In genomic region chr11:118908981-118909813, GRCm38 (mm10) we compare ENCODE assay signal across 10 mouse cellular contexts. TPM values are rescaled to one million over a fixed set of nuclear protein-coding genes. Genes with fewer than 3 reads are reported as not detected.
DNase-seq lines count a peak whose midpoint lies in the region; ATAC-seq lines count a peak whose summit lies in the region.
"Had no signal": no experiment of that assay in that cellular context is flagged by ENCODE, and none has a peak within 500 bp of the region (broad histone marks: within the 10 kb centered on the region; RNA-seq: fewer than 3 reads in every experiment).

No protein-coding gene starts in this region.

- no peak; the same call in 1 of the 2 replicates for ATAC-seq in heart, embryonic 12.5 days (ENCODE audit: insufficient number of reproducible peaks, low FRiP score)
- ATAC-seq in liver, embryonic 13.5 days (ENCODE audit: low read depth): no peak

- peaks cover 21% of the 10 kb centered on the region for H3K4me1 ChIP-seq in heart, embryonic 12.5 days (replicated peaks)
- H3K4me1 ChIP-seq in forebrain, embryonic 10.5 days: peaks cover 54% of the 10 kb centered on the region
- H3K4me1 ChIP-seq in liver, embryonic 13.5 days (replicated peaks): no peaks in the 10 kb centered on the region
- H3K4me1 ChIP-seq: megakaryocyte, embryonic 14.5 days had no signal

- H3K4me2 ChIP-seq in heart, embryonic 12.5 days: peak overlapping the region; percentile 79
- H3K4me2 ChIP-seq in liver, embryonic 13.5 days: peak overlapping the region; percentile 24; the same call in 1 of the 2 replicates

- H3K27ac ChIP-seq in heart, embryonic 12.5 days (ENCODE audit: poor library complexity, severe bottlenecking): no peak overlapping the region
- H3K27ac ChIP-seq in forebrain, embryonic 10.5 days: peak overlapping the region; percentile 86
- H3K27ac ChIP-seq in liver, embryonic 13.5 days: no peak overlapping the region

- H3K9ac ChIP-seq in heart, embryonic 12.5 days: peak overlapping the region; percentile 46; the same call in 1 of the 2 replicates
- H3K9ac ChIP-seq in liver, embryonic 13.5 days: no peak overlapping the region

- no peaks in the 10 kb centered on the region for H3K9me3 ChIP-seq in heart, embryonic 12.5 days (replicated peaks)
- no peaks in the 10 kb centered on the region for H3K9me3 ChIP-seq in forebrain, embryonic 10.5 days
- no peaks in the 10 kb centered on the region for H3K9me3 ChIP-seq in liver, embryonic 13.5 days (replicated peaks)
- H3K9me3 ChIP-seq: megakaryocyte, embryonic 14.5 days had no signal

- peak overlapping the region; percentile 50 for H3K4me3 ChIP-seq in heart, embryonic 12.5 days
- peak overlapping the region; percentile 74 for H3K4me3 ChIP-seq in forebrain, embryonic 10.5 days
- H3K4me3 ChIP-seq in liver, embryonic 13.5 days (replicated peaks): peak overlapping the region; percentile 18
- H3K4me3 ChIP-seq: megakaryocyte, embryonic 14.5 days had no signal

- H3K36me3 ChIP-seq in heart, embryonic 12.5 days: no peaks in the 10 kb centered on the region
- no peaks in the 10 kb centered on the region for H3K36me3 ChIP-seq in forebrain, embryonic 10.5 days (replicated peaks)
- H3K36me3 ChIP-seq in liver, embryonic 13.5 days: no peaks in the 10 kb centered on the region

- no peak for DNase-seq in heart, adult 11 months
- peak; percentile 37 for DNase-seq in ZHBTc4 (ENCODE audit: low read depth, low spot score)
- DNase-seq in forebrain, embryonic 10.5 days (ENCODE audit: extremely low spot score, low spot score): peak; percentile 66
- DNase-seq in liver, embryonic 13.5 days: no peak
- DNase-seq in adrenal gland, adult 18-20 months (ENCODE audit: low spot score in 2 of 2): no peak
- DNase-seq in ovary, adult 18-20 months (ENCODE audit: low spot score): no peak
- DNase-seq in gastrocnemius, postnatal 14 days: no peak

- WGBS in heart, embryonic 12.5 days: under 1% methylated on average over 60 of the region's 90 CpGs
- WGBS in forebrain, embryonic 10.5 days: under 1% methylated on average over 75 of the region's 90 CpGs
- 2% methylated on average over 76 of the region's 90 CpGs for WGBS in liver, embryonic 13.5 days (ENCODE audit: insufficient replicate concordance)

- intact Hi-C loops in gastrocnemius, postnatal 14 days (cut with DNase I; ENCODE audit: low total_unique reads): no loop called here

- peaks cover 80% of the 10 kb centered on the region for H3K27me3 ChIP-seq in heart, embryonic 12.5 days (replicated peaks)
- H3K27me3 ChIP-seq in forebrain, embryonic 10.5 days (ENCODE audit: poor library complexity, severe bottlenecking): peaks cover 84% of the 10 kb centered on the region
- H3K27me3 ChIP-seq in liver, embryonic 13.5 days: peaks cover 66% of the 10 kb centered on the region

RNA-seq across cellular contexts. Expression of gene Rbfox3, which starts 2.2 kb away (rescaled TPM):
- polyA plus RNA-seq in heart, embryonic 12.5 days (2016; fragmentation: Nextera tagmentation; extraction: Ambion mirVana): 0.08 and 0.26 TPM in 2 replicates
- 2.0 and 2.6 TPM in 2 replicates for polyA plus RNA-seq in forebrain, embryonic 10.5 days (2016; fragmentation: Nextera tagmentation; extraction: Ambion mirVana)
- 0.28 and 0.36 TPM in 2 replicates for polyA plus RNA-seq in liver, embryonic 13.5 days (2015; fragmentation: Nextera tagmentation; extraction: Ambion mirVana)
- 1 to 10 TPM; 3.7 to 5.0 TPM for total RNA-seq in adrenal gland, adult 18-20 months (2021)
- total RNA-seq in gastrocnemius, postnatal 14 days (2021): under 1 TPM; 0.20 to 0.27 TPM
- polyA plus RNA-seq: C2C12 had no signal

Comparison
In these comparisons a context has a peak if more than half of its experiments do, and no peak if none do; other contexts are left out.
1. H3K4me3 ChIP-seq: peak in every context shown above with its lines; median percentile 74 in forebrain, embryonic 10.5 days; 50 in heart, embryonic 12.5 days; 18 in liver, embryonic 13.5 days.
2. DNase-seq: peak in ZHBTc4 (single experiment) and forebrain, embryonic 10.5 days (single experiment); none in heart, adult 11 months (single experiment), liver, embryonic 13.5 days (single experiment), adrenal gland, adult 18-20 months (0 of 2), ovary, adult 18-20 months (single experiment) and gastrocnemius, postnatal 14 days (single experiment).